Mouse (Mus musculus) frontal cortex, postnatal 25 days (tissue): Measurements from ENCODE around the gene Spsb4.

Source experiments
- DNase-seq, 2 experiments: peaks; one replicate each; pipeline ENCODE4 v3.0.0; 2022; ENCODE audit warnings: low spot score in 2 of 2

Spsb4 gene

DNA sequence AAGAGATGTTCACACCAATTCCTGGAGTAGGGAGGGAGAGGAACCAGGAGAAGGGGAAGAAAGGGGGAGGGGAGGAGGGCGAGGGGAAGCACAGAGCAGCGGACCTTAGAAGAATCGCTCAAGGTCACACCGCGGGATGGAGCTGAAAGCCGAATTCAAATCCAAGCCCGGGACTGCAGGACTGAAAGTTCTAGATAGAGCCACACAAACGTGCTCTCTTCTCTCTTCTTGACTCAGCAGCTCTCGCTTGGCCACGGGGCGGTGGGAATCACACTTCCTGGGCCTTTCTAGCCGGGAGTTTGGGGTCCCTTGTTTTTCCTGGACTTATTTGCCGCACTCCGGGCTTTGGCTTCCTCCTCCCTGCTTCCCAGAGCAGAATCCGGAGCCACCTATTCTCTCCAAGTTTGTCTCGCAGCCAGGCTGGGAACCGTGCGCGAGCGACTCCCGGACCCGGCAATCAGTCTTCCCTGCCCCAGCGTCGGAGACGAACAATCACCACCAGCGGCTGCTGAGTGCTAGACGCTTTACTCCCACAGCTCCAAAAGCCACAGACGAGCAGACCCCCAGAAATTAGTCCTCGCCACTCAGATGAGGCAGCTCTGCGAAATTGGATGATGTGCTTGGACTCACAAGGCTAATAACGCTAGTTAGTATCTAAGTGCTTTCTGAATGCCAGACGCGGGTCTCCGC lies 1.4 kb downstream of the Spsb4 start:
- DNase-seq: peak in 1 of 2 experiments; percentile 7

DNA sequence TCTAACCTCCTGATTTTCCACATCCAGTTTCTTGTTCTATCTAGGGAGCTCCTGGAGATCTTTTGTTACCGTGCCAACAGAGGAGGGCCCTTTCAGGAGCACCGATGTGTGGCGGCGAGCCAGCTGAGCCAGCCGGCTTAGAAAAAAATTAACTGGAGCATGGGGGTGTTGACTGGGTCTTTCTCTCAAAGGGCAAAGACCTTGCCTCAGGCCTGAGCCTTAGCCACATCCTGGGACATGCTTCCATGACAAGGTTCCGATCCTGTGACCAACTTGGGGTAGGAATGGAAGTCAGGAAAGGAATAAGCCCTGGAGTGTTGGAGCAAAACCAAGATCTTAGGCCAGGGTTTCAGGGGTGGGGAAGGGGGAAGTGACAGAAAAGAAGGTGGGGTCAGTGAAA lies 2.9 kb downstream of the Spsb4 start:
- no peak for DNase-seq

DNA sequence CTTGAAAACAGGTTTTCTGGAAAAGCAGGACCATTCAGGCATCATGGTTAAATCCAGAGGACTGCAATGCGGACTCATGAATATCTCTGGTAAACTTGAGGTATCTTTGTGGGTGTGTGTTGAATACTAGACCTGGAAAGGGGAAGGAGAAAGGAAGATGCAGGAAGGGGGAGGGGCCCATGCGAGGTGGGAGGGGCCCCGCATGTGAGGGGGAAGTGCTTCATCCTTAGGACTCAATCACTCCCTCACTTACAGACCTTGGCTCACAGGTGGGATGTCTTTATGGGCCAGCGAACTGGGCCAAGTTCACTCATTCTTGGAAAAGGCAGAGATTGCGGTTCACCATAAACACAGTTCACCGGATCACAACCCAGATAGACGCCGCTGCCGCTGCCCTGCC lies 4.9 kb downstream of the Spsb4 start:
- no peak for DNase-seq

DNA sequence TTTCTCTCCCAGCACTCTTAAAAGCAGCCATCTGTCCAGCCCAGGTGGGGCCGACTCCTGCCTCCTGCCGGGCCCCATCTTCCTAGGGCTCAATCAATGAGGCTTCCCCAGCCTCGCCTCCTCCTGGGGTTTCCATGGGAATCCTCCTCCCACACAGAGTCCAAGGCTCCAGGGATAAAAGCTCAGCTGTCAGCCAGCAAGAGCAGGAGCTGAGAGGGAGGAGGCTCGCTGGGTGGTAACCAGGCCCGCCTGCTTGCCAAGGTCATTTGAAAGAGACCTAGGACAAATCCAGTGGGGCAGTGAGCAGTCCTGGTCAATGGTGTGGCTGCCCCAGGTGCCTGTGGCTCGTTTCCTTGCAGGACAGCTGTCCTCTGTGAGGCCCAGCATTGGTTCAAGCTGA lies 5.5 kb downstream of the Spsb4 start:
- DNase-seq: peak; percentile 30 to 57

DNA sequence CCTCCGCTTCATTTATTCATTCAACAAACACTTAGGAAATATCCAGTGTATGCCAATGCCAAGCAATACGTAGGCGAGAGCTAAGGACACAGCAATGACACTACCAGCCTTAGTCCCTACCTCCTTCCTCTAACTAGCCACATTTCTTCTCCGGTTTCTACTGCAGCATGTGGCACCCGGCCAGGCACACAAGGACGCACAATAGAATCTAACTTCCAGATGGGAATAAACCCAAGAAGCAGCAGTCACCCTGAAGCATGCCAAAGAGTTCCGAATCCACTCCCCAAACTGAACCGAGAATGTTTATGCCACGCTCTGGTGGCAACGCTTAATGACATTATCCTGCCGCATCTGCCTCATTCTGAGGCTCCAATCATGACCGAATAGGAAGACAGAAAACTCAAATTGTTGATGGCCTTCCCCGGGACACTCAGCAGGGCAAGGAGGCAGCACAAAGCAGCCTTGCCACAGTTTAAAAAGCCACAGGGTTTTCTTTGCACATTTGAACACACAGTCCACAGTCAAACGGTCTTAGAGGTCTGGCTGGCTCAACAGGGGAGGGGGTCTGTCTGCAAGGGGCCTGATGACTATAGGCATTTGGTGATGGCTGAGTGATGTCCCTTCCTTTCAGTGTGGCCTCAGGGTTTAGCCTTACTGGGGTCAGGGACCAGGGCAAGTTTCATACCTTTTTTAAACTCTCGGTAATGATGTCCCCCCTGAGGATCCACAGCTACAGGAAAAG lies 7.0 kb downstream of the Spsb4 start:
- peak in 1 of 2 experiments; percentile 27 for DNase-seq

DNA sequence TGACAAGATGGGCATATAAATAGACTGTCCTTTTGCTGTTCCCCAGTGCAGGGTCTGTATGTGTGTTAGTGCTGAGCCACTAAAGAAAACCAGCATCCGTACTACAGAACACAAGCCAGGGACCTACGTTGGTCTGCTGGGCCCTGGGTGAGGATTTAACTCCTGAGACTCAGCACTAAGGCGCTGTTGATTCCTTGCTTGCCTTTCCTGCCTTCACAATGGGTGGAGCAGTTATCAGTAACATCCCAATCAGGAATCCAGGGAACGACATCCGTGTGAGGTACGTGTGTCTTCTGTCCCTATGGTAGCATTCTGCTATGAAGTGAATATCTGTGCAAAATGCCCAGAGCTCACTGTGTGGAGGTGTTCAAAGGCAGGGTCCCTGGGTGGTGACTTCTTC lies 8.2 kb downstream of the Spsb4 start:
- no peak for DNase-seq

DNA sequence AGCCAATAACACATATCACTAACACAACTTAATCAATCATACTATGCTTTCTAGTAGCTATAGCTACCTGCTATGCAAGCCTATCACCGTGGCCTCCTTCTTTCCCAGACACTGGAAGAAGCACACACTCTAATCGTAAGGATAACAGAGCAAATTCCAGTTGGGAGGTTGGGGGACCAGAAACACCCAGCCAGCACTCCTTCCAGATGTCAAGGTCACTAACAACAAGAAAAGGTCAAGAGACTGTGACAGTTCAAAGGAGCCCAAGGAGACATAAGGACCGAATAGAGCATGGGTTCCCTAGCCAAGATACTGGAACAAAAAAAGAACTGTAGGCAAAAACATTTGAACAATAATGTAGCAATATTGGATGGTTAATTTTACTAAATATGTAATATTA lies 13.9 kb downstream of the Spsb4 start:
- DNase-seq: no peak

DNA sequence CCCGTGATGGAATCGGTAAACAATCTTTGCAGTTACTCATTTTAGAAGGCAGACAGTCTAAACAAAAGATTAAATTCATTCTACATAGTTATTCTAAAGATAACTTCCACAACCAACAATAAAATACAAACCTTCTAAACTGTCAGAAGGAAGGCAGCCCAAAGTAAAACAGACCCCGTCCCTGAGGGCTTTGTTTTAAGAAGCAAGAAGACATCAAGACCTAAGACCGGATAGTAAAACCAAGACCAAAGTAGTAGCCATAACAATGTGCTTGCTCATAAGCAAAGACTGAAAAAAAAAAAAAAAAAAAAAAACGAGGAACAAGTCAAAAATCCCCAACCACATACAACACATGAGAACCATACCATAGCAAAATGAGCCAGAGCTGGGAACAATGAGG lies 15.5 kb downstream of the Spsb4 start:
- DNase-seq: no peak

DNA sequence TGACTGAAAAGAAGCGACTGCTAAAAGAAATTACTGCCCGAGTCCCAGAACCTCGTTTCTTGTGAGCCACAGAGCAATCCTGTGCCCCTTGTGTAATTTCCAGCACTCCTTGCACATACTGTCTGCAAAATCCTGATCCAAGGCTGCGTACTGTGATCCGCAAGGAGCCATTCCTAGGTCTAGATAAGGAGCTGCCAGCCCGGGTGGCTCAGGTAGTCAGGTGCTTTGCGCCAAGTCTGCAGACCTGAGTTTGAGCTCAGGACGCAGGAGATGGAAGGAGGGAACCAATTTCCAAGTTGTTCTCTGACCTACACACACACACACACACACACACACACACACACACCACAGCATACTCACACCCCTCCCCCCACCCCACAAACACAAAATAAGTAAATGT lies 16.0 kb downstream of the Spsb4 start:
- DNase-seq: no peak

DNA sequence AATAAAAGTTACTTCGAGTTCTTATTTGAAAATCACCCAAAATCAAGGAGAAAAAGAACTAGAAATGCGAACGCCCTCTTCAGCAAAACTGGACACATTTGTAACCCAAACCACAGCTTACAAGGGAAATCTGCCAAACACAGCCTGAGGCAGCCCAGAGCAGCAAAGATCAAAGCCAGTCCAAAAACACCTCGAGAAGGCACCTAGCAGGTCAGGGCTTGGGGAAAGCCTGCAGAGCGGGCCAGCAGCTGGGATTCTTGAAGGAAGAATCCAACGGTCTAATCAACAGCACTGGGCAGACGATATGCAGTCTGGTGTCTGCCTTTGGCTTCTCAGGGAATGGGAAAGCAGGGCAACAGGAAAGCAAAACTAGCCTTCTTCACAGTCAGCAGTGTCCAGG lies 16.6 kb downstream of the Spsb4 start:
- DNase-seq: no peak

DNA sequence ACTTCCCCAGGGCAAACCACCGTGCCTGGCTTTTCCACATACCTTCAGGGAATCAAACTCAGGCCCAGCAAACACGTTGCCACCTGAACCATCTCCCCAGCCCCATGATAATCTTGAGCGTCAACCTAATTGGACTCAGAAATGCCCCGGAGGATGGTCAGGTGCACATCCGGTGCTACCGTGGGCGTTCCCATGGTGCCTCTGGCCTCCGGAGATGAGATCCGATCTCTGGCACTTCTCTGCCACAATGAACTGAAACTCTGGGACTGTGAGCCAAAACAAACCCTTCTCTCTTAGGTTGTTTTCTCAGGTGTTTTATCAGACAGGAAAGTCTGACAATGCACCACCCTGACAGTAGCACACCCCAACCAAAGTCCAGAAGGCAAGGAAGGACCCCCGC lies 17.2 kb downstream of the Spsb4 start:
- DNase-seq: no peak

DNA sequence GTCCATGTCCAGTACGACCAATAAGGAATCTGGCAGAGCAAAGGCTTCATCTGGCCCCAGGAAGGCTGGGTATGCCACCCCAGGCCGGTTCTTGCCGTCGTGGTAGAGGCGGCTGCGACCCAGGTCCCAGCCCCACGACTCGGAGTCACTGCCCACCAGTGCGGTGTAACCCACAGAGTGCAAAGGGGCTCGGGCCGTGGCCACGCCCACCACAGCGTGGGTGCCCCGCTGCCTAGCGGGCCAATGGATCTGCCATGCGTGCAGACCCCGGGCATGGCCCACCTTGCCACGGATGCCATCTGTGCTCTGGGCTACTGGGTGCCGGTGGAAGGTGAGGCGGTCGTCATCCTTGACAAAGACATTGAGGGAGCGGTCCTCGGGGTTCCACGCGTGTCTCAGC lies 22.9 kb downstream of the Spsb4 start:
- DNase-seq: no peak

DNA sequence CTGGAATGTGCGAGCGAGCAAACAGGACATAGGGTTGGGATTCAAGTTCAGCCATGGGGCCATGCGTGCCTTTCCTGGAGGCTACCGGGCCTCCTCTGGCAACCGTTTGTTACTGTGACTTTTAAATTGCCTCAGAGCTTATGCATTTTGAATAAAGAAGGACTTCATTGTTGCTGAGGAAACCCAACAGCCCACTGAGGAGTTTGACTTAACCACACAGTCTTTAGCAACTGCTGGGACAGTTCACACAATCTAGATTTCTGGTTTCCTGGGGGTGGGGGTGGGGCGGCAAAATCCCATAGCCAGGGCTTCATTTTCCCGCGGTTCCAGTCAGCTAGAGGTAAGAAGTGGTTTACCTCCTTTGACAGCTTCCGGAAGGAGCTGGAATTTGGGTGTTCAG lies 23.9 kb downstream of the Spsb4 start:
- no peak for DNase-seq

DNA sequence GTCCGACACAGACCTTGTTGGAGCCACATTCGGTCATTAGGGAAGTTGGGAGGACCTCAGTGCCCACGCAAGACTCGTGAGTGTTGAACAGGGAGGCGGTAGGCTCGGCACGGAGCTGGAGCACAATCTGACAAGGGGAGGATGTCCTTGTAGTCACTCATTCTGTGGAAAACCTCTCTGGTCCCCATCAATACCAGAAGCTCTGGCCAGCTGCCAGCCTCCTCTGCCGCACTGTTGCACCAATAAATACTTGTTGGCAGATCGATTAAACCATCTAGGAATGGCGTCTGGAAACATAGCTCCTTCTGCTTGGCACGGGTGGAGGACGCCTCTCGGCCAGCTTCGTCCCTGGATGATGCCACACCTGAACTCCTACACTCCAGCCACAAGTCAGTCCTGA lies 27.5 kb downstream of the Spsb4 start:
- no peak for DNase-seq

DNA sequence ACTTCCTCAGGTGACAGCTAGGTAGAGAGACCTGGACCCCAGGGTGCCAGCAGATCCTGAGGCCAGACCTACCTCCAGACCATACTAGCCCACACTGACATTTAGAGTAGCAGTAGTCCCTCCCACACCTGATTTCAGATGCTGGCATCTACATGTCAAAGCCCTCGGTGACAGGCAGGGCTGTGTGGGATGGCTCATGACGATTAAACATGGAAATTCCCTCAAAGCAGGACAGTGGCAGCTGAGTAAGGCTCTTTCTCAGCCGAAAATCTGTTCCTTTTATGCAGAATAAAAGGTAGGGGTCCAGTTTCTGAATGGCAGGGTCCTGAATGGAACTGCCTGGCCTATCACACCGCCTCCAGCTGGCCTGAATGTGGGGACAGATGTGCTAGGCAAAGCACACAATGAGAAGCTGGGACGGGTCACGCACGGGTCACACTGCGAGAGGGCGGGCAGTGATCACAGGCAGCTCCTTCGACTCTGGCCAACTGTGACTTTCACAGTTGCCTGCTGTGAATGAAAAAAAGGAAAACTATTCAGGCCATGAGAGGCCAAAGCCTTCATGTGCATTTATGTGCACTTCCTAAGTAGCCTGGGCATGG lies 29.2 kb downstream of the Spsb4 start:
- no peak for DNase-seq

DNA sequence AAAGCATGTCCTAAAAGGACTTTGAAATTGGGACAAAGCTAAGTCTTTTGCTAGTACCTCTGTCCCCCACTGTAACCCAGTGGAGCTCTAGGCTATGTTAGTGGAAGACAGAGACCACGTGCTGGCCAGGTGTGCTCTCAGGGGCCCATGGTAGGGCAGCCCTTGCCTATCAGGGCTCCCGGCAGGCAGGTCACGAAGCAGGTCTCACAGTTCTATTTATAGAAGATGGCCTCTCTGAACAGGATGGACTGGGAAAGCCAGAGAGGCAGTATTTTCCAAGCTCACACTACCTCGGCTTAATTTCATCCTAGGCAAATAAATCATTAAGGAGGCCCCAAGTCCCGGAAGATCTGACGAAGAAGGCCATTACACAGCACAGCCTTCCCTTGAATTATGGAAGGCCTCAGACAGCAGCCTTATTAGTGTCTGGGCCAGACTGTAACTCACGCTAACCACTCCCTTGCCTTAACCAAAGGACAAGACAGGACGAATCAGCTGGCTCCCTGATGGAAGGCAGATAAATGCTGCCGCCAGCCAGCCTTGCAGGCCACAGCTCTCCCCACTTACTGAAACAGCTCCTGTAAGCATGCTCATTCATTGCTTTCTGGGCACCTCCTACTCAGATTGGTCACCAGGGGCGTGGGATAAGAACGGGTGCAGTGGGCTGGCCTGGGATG lies 31.7 kb downstream of the Spsb4 start:
- no peak for DNase-seq

DNA sequence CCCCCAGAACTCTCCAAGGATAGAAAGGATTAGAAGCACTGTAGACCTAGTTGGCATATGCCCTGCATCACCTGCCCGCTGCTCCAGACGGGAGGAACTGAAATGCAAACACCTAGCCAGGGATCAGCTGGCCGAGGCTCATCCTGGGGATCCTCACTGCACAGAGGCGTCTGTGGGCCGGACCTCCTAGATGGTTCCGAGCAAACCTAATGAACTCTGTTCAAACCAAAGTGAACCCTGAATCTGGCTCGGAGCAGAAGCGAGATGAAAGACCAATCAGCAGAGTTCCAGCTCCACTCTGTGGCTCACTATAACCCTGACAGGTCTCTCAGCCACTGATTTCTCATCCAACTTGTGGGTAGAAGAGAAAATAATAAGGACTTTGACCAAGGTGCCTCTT lies 34.6 kb downstream of the Spsb4 start:
- DNase-seq: no peak

DNA sequence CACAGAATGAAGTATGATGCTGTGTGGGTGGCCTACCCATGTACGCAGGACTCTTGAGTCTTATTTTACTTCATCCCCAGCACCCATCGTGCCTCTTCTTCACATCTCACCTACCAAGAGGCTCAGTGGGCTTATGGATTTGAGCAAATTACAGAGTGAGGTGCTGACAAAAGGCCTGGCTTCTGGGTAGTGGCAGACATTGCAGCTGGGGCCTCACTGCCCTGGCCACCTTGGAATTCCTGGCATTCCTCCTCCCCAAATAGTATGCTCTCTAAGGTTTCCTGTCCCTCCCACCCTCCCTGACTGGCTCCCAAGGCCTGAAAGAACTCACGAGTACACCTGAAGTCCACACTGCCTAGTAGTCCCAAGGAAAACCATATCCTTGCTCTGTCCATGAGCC lies 35.7 kb downstream of the Spsb4 start:
- no peak for DNase-seq

DNA sequence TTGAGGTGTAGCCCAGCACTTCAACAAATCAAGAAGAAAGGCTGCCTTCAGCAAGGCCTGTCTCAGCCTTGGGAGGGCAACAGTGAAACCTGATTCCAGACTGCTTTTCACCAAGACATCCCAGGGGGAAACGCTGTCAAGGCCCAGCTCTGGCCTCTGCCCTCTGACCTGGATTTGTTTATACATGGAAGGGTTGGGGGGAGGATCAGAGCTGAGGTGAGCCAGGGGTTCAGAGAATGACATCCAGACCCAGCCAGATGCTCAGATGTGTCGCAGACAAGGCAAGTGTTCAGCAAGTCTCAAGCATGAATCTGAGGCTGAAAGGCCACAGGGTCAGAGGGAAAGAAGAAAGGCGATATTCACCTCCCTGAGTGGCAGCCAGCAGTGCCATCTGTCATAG lies 36.3 kb downstream of the Spsb4 start:
- DNase-seq: no peak

DNA sequence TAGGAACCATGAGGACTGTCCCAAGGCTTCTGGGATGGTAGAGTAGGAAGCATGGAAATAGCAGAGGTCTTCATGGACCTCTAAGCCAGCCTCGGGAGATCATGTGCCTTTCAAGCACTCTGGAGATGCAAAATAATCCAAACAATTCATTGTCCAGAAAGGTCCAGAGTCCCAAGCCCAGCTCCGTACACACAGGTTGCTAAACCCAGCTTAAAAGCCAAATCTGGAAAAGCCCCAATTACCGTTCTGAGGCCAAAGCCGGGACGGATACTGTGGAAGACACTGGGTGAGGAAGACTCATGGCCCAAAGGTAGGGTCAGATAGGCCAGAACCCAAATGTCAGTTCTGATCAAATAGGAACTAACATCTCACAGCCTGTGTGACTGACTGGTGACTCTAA lies 36.8 kb downstream of the Spsb4 start:
- no peak for DNase-seq

DNA sequence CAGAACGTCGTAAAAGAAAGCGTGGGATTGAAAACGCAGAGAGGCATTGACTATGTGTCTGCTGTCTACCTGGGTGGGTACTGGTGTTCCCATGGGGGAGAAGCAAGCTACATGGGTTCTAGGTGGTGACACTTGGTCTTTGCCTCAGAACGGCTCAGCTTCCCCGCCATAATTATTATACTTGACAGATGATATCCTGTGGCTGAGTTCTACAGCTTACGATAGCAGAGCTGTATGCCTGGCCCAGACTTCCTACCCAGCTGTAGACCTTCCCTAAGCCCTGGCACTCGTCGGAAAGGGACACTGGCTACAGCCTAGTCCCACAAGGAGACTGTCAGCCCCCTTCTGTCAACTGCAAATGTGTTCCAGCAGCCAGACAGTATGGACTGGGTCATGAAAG lies 37.5 kb downstream of the Spsb4 start:
- no peak for DNase-seq
